Mouse (Mus musculus) CH12.LX (cell line): ENCODE data around the gene Jarid2. TPM values are rescaled to one million over a fixed set of nuclear protein-coding genes. Genes with fewer than 3 reads are reported as not detected.

ENCODE experiments used
- DNase-seq: peaks from one replicate; pipeline ENCODE4 v3.0.0-alpha.2; 2013; ENCODE audit errors: extremely low read depth
- H3K27ac ChIP-seq: 2 replicates; pipeline ENCODE4 v1.5.1; 2012; ENCODE audit warnings: low read depth, mild to moderate bottlenecking, control low read depth, moderate library complexity; ENCODE audit not compliant: insufficient read depth
- H3K27me3 ChIP-seq: replicated peaks from 2 replicates; pipeline ENCODE3; 2012; ENCODE audit warnings: inconsistent platforms
- H3K36me3 ChIP-seq, 2 experiments: replicated peaks in 1 of 2; 2 replicates each; pipeline versions ENCODE3 to v1.6.1; 2012; ENCODE audit warnings: inconsistent platforms in 1 of 2, low read length in 1 of 2, mild to moderate bottlenecking in 1 of 2, mixed read lengths in 1 of 2, moderate library complexity in 1 of 2; ENCODE audit not compliant: control insufficient read depth in 1 of 2, insufficient read depth in 1 of 2
- H3K4me1 ChIP-seq, 2 experiments: 2 replicates each; pipeline ENCODE4 v1.6.1; 2012; ENCODE audit warnings: inconsistent platforms in 1 of 2, moderate library complexity in 1 of 2; ENCODE audit not compliant: insufficient read depth in 2 of 2, control insufficient read depth in 1 of 2
- H3K4me2 ChIP-seq: 2 replicates; pipeline ENCODE4 v1.6.1; 2012; ENCODE audit warnings: low read depth, mild to moderate bottlenecking, control low read depth; ENCODE audit not compliant: poor library complexity, insufficient read depth, severe bottlenecking
- H3K4me3 ChIP-seq, 3 experiments: fragments of 150-350 bp in 1 of 3; sonication (generic) in 1 of 3; replicated peaks in 1 of 3; 2 replicates each; pipeline versions ENCODE3 to v1.5.1; 2011 to 2012; ENCODE audit warnings: low read depth in 2 of 3, low read length in 2 of 3, mild to moderate bottlenecking in 2 of 3, moderate library complexity in 2 of 3, control low read depth in 1 of 3, improper control_type of control experiment in 1 of 3, inconsistent platforms in 1 of 3, mixed read lengths in 1 of 3; ENCODE audit not compliant: poor library complexity in 1 of 3
- H3K79me2 ChIP-seq: replicated peaks from 2 replicates; pipeline ENCODE4 v1.6.1; 2012; ENCODE audit warnings: mild to moderate bottlenecking, moderate library complexity; ENCODE audit not compliant: control insufficient read depth, poor library complexity, insufficient read depth, severe bottlenecking; ENCODE audit errors: extremely low read depth
- H3K9ac ChIP-seq: 2 replicates; pipeline ENCODE4 v1.6.1; 2012; ENCODE audit warnings: low read depth, mild to moderate bottlenecking, control low read depth, moderate library complexity; ENCODE audit not compliant: insufficient read depth
- H3K9me3 ChIP-seq: replicated peaks from 2 replicates; pipeline ENCODE3; 2012; ENCODE audit warnings: low read length, inconsistent platforms, mixed read lengths
- BHLHE40 ChIP-seq: IDR thresholded peaks from 2 replicates; pipeline ENCODE4 v1.6.1; 2011; ENCODE audit warnings: mild to moderate bottlenecking, low read depth, low read length, improper control_type of control experiment
- CHD2 ChIP-seq: IDR thresholded peaks from 2 replicates; pipeline ENCODE4 v1.6.1; 2011; ENCODE audit warnings: low read length, improper control_type of control experiment
- CTCF ChIP-seq, 2 experiments: IDR thresholded peaks in 1 of 2; conservative IDR thresholded peaks in 1 of 2; 2 replicates each; pipeline ENCODE4 v1.5.1; 2011 to 2012; ENCODE audit warnings: low read depth in 2 of 2, low read length in 2 of 2, improper control_type of control experiment in 1 of 2, inconsistent platforms in 1 of 2, mild to moderate bottlenecking in 1 of 2, moderate library complexity in 1 of 2
- E2F4 ChIP-seq: IDR thresholded peaks from 2 replicates; pipeline ENCODE4 v1.6.1; 2011; ENCODE audit warnings: low read depth, low read length, improper control_type of control experiment; ENCODE audit not compliant: insufficient replicate concordance
- EP300 ChIP-seq: IDR thresholded peaks from 2 replicates; pipeline ENCODE4 v1.6.1; 2011; ENCODE audit warnings: low read length, improper control_type of control experiment
- ETS1 ChIP-seq: conservative IDR thresholded peaks from 2 replicates; pipeline ENCODE4 v1.6.1; 2012; ENCODE audit warnings: low read depth, mild to moderate bottlenecking, inconsistent platforms, low read length, improper control_type of control experiment, moderate library complexity
- GABPA ChIP-seq: IDR thresholded peaks from 2 replicates; pipeline ENCODE4 v1.6.1; 2012; ENCODE audit warnings: low read depth, low read length, improper control_type of control experiment, inconsistent platforms; ENCODE audit not compliant: insufficient replicate concordance
- JUN ChIP-seq: IDR thresholded peaks from 2 replicates; pipeline ENCODE4 v1.6.1; 2011; ENCODE audit warnings: low read depth, mild to moderate bottlenecking, low read length, improper control_type of control experiment, moderate library complexity; ENCODE audit not compliant: insufficient read depth
- JUND ChIP-seq: conservative IDR thresholded peaks from 2 replicates; pipeline ENCODE4 v1.6.1; 2011; ENCODE audit warnings: low read depth, low read length, improper control_type of control experiment
- KAT2A ChIP-seq: IDR thresholded peaks from 2 replicates; pipeline ENCODE4 v1.6.1; 2012; ENCODE audit warnings: low read length, improper control_type of control experiment, inconsistent platforms; ENCODE audit not compliant: insufficient replicate concordance
- MAX ChIP-seq: IDR thresholded peaks from 2 replicates; pipeline ENCODE4 v1.6.1; 2011; ENCODE audit warnings: low read length, improper control_type of control experiment
- MAZ ChIP-seq: IDR thresholded peaks from 2 replicates; pipeline ENCODE4 v1.6.1; 2012; ENCODE audit warnings: low read depth, mild to moderate bottlenecking, inconsistent platforms, low read length, improper control_type of control experiment, moderate library complexity
- MEF2A ChIP-seq: IDR thresholded peaks from 2 replicates; pipeline ENCODE4 v1.6.1; 2014; ENCODE audit warnings: low read depth, mild to moderate bottlenecking, inconsistent platforms, low read length, improper control_type of control experiment, borderline replicate concordance
- MXI1 ChIP-seq: IDR thresholded peaks from 2 replicates; pipeline ENCODE4 v1.6.1; 2011; ENCODE audit warnings: mild to moderate bottlenecking, low read depth, low read length, improper control_type of control experiment
- MYC ChIP-seq: IDR thresholded peaks from 2 replicates; pipeline ENCODE4 v1.6.1; 2011; ENCODE audit warnings: low read depth, mild to moderate bottlenecking, improper control_type of control experiment, low read length
- NELFE ChIP-seq: IDR thresholded peaks from 2 replicates; pipeline ENCODE4 v1.6.1; 2011; ENCODE audit warnings: low read depth, low read length, improper control_type of control experiment
- NRF1 ChIP-seq: IDR thresholded peaks from 2 replicates; pipeline ENCODE4 v1.6.1; 2014; ENCODE audit warnings: low read depth, mild to moderate bottlenecking, inconsistent platforms, low read length, improper control_type of control experiment, moderate library complexity
- PAX5 ChIP-seq: IDR thresholded peaks from 2 replicates; pipeline ENCODE4 v1.6.1; 2012; ENCODE audit warnings: low read length, inconsistent platforms, mixed read lengths
- POLR2AphosphoS2 ChIP-seq: IDR thresholded peaks from 2 replicates; pipeline ENCODE4 v1.6.1; 2011; ENCODE audit warnings: low read depth, low read length, improper control_type of control experiment
- RAD21 ChIP-seq: IDR thresholded peaks from 2 replicates; pipeline ENCODE4 v1.6.1; 2011; ENCODE audit warnings: low read depth, mild to moderate bottlenecking, low read length, improper control_type of control experiment, moderate library complexity
- RCOR1 ChIP-seq: conservative IDR thresholded peaks from 2 replicates; pipeline ENCODE4 v1.6.1; 2012; ENCODE audit warnings: low read depth, mild to moderate bottlenecking, inconsistent platforms, low read length, improper control_type of control experiment
- SIN3A ChIP-seq: IDR thresholded peaks from 2 replicates; pipeline ENCODE4 v1.6.1; 2012; ENCODE audit warnings: low read length, improper control_type of control experiment, inconsistent platforms
- SMC3 ChIP-seq: IDR thresholded peaks from 2 replicates; pipeline ENCODE4 v1.6.1; 2011; ENCODE audit warnings: low read depth, low read length, improper control_type of control experiment
- TBP ChIP-seq: conservative IDR thresholded peaks from 2 replicates; pipeline ENCODE4 v1.6.1; 2011; ENCODE audit warnings: low read depth, low read length, improper control_type of control experiment
- TCF12 ChIP-seq: IDR thresholded peaks from 2 replicates; pipeline ENCODE4 v1.6.1; 2014; ENCODE audit warnings: low read depth, mild to moderate bottlenecking, inconsistent platforms, low read length, improper control_type of control experiment
- USF2 ChIP-seq: conservative IDR thresholded peaks from 2 replicates; pipeline ENCODE4 v1.6.1; 2011; ENCODE audit warnings: low read depth, low read length, improper control_type of control experiment
- ZKSCAN1 ChIP-seq: IDR thresholded peaks from 2 replicates; pipeline ENCODE4 v1.6.1; 2012; ENCODE audit warnings: low read depth, inconsistent platforms, low read length, improper control_type of control experiment, borderline replicate concordance
- ZMIZ1 ChIP-seq: IDR thresholded peaks from 2 replicates; pipeline ENCODE4 v1.6.1; 2012; ENCODE audit warnings: low read depth, mild to moderate bottlenecking, inconsistent platforms, low read length, improper control_type of control experiment
- dilution Hi-C: fragments of 300-500 bp; cut with MboI; formaldehyde crosslinking; loops from 2 replicates; pipeline ENCODE4 v1.14.3; 2020; ENCODE audit warnings: low sequenced_read_pairs; ENCODE audit not compliant: extremely low pct_unique_long_range_greater_than_20kb, extremely low pct_ligation_motif_present
- in situ Hi-C: fragments of 300-500 bp; cut with MboI; formaldehyde crosslinking; loops from 3 replicates; pipeline ENCODE4 v1.14.3; 2019; ENCODE audit warnings: low sequenced_read_pairs, low pct_ligation_motif_present, low pct_unique_long_range_greater_than_20kb, mixed read lengths
- polyA plus RNA-seq: library from polyadenylated mRNA; unstranded; fragments of >175 nt; gene quantifications from 2 replicates; pipeline ENCODE4 v1.2.1, GENCODE M21; 2012; ENCODE audit warnings: low read depth; ENCODE audit not compliant: insufficient read length
- total RNA-seq, 2 experiments: library from RNA; depleted of rRNA; stranded (reverse); fragments of 300-350 nt in 1 of 2; fragments of >200 nt in 1 of 2; gene quantifications; 2 replicates each; pipeline ENCODE4 v1.2.3; 2012 to 2014

Gene Jarid2
- total and polyA plus RNA-seq, 3 experiments: 4.5 to 10.9 (median 7.8) TPM

DNA sequence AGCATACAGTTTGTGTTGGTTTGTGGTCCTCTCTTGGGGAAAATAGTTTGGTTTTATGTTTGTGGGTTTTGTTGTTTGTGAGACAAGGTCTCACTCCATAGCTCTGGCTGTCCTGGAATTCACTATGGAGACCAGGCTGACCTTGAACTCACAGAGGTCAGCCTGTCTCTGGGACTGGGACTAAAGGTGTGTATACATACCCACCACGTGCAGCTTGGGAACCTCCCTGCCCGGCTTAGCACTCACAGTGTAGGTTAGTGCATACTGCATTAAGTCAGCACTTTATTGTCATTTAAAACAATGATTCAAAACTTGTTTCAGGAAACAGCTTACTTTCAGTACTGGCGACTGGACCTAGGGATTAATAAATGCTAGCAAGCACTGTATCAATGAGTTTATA is 41.1 kb upstream of the Jarid2 start:
- dilution Hi-C loops: no loop called here
- H3K27ac ChIP-seq: no peak overlapping the region

DNA sequence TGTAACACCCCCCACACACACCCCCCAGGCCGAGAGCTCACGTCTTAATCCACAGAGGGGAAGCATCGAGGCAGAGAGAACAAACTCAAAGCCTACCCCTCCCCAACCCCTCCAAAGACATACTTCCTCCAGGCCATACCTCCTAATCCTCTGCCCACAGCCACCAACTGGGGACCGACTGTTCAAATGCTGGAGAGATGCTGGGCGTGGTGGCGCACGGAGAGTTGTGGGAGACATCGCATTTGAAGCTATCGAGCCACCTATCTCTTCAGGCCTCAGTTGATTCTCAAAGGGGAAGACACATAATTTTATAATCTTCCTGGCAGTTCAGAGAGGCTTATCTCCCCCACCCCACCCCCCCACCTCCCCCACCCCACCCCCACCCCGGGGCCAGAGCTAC is 31.6 kb upstream of the Jarid2 start:
- Histone ChIP-seq H3K27me3 (no peaks in the 10 kb centered on the region), H3K36me3 (no peaks in the 10 kb centered on the region), H3K27ac (no peak overlapping the region), H3K4me2 (no peak overlapping the region), H3K79me2 (no peaks in the 10 kb centered on the region), H3K4me1 (peaks cover 0 to 21% of the 10 kb centered on the region in 2 experiments; a peak in 2 of 4 replicates), H3K9me3 (no peaks in the 10 kb centered on the region), H3K9ac (no peak overlapping the region), H3K4me3 (no peak overlapping the region)
- dilution Hi-C loops: no loop called here
- DNase-seq: no peak
- TF ChIP-seq ZKSCAN1 (no peak), SIN3A (no peak), ZMIZ1 (no peak), MYC (no peak), KAT2A (no peak), SMC3 (no peak), MEF2A (no peak), MAZ (no peak), RAD21 (no peak), MAX (no peak), PAX5 (no peak), MXI1 (no peak), CHD2 (no peak), E2F4 (no peak), POLR2AphosphoS2 (no peak), NELFE (no peak), JUND (no peak), EP300 (no peak), NRF1 (no peak), GABPA (no peak)
- in situ Hi-C loops: no loop called here

More for the DNA sequence above, 41.1 kb upstream of the Jarid2 start:
- no peaks in the 10 kb centered on the region for H3K79me2 ChIP-seq
- DNase-seq: no peak
- H3K27me3 ChIP-seq: no peaks in the 10 kb centered on the region
- no peak overlapping the region for H3K4me2 ChIP-seq
- H3K4me1 ChIP-seq: no peaks in the 10 kb centered on the region
- TF ChIP-seq CTCF (conservative IDR thresholded peaks at IDR 0.05 in 1 of 2, IDR thresholded peaks at IDR 0.05 in 1 of 2; ENCODE audit: low read depth in 2 of 2, low read length in 2 of 2) (no peak), TCF12 (no peak), RCOR1 (no peak), MAX (no peak), MAZ (no peak), POLR2AphosphoS2 (no peak), NELFE (no peak), ETS1 (no peak), MEF2A (no peak), USF2 (no peak), BHLHE40 (no peak), NRF1 (no peak), JUN (no peak), TBP (no peak), RAD21 (no peak)
- no peaks in the 10 kb centered on the region for H3K36me3 ChIP-seq
- no peaks in the 10 kb centered on the region for H3K9me3 ChIP-seq
- in situ Hi-C loops: no loop called here
- no peak overlapping the region for H3K9ac ChIP-seq
- H3K4me3 ChIP-seq: no peak overlapping the region
